Mouse (Mus musculus): ENCODE measurements at regions not wholly inside any gene's neighbourhood (a gene's known extent, or its start where the extent isn't known, plus 50 kb on each side); places are given as distances from the start of the nearest gene placed in this dataset.
A peak's percentile ranks its signal among the peaks of the same experiment; 100 is the strongest.
"Not testable (repeated sequence)": the region's sequence is repeated elsewhere in the genome, so short reads cannot be mapped to it uniquely, and the experiment has no call there.

DNA sequence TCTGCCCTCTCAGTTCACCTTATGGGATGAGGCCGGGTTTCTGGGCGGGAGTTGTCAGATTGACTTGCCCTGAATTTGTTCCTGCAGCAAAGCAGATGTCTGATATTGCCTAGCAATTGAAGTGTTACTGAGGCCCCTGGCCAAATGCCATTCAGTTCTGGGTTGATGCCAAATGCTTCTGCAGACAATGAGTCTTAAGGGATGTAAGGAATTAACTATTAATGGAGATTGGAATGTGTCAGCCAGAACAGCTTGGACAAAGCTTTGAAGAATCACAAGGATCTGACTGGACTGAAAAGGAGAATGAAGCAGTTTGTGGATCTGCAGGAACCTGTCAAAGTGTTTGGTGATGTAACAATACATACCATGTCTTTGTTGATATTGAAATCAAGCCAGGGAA lies 140.7 kb upstream of the Cldn34b3 start:
- peak; percentile 34 for DNase-seq (ENCODE audit: low spot score)
- WGBS = 20% methylated on average over 2 of the region's 2 CpGs
- no peaks in the 10 kb centered on the region for H3K4me1 ChIP-seq (ENCODE audit: insufficient read depth, low read depth, low read length)
- ATAC-seq = peak; percentile 28
- no peaks in the 10 kb centered on the region for H3K27me3 ChIP-seq (replicated peaks; ENCODE audit: insufficient read depth, low read length)
- H3K4me3 ChIP-seq (ENCODE audit: low read depth, low read length) = no peak overlapping the region
- no peaks in the 10 kb centered on the region for H3K36me3 ChIP-seq (ENCODE audit: insufficient read depth, low read length)
- H3K4me2 ChIP-seq (replicated peaks; ENCODE audit: low read depth, low read length) = no peak overlapping the region
- H3K9ac ChIP-seq (replicated peaks; ENCODE audit: low read depth) = no peak overlapping the region
- TF ChIP-seq EP300 (IDR thresholded peaks at IDR 0.05) (0 out of 2 replicates have a peak, but pooled peaks have one; percentile 30), CTCF (IDR thresholded peaks at IDR 0.05) (no peak)
- no peaks in the 10 kb centered on the region for H3K9me3 ChIP-seq (ENCODE audit: low read length)
- H3K27ac ChIP-seq (ENCODE audit: low read length) = no peak overlapping the region

DNA sequence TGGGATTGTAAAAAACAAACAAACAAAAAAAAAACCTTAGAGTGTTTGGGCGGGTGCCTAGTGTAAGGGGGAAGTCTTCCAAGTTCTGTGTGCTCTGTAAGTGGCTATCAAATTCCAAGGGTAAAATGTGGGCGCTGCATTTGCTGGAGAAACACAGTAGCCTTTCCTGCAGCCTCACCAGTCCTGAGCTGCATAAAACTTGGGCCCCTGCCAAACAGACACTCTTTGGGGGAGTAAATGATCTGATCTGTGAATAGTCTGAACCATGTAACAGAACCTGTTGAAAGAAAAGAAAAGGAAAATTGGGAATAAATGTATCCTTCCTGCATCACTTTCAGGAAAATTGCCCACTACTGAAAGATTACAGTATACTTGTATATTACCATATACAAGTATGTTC lies 126.4 kb upstream of the Cldn34b3 start:
- H3K9ac ChIP-seq (replicated peaks; ENCODE audit: low read depth) = no peak overlapping the region
- no peak for DNase-seq (ENCODE audit: low spot score)
- no peak overlapping the region for H3K4me3 ChIP-seq (ENCODE audit: low read depth, low read length)
- H3K27me3 ChIP-seq (replicated peaks; ENCODE audit: insufficient read depth, low read length) = no peaks in the 10 kb centered on the region
- no peak overlapping the region for H3K27ac ChIP-seq (ENCODE audit: low read length)
- no peak overlapping the region for H3K4me2 ChIP-seq (replicated peaks; ENCODE audit: low read depth, low read length)
- no peaks in the 10 kb centered on the region for H3K4me1 ChIP-seq (ENCODE audit: insufficient read depth, low read depth, low read length)
- ATAC-seq = no peak
- H3K9me3 ChIP-seq (ENCODE audit: low read length) = no peaks in the 10 kb centered on the region
- no peaks in the 10 kb centered on the region for H3K36me3 ChIP-seq (ENCODE audit: insufficient read depth, low read length)
- 18% methylated on average over 2 of the region's 2 CpGs for WGBS
- TF ChIP-seq EP300 (IDR thresholded peaks at IDR 0.05) (no peak), CTCF (IDR thresholded peaks at IDR 0.05) (no peak)

DNA sequence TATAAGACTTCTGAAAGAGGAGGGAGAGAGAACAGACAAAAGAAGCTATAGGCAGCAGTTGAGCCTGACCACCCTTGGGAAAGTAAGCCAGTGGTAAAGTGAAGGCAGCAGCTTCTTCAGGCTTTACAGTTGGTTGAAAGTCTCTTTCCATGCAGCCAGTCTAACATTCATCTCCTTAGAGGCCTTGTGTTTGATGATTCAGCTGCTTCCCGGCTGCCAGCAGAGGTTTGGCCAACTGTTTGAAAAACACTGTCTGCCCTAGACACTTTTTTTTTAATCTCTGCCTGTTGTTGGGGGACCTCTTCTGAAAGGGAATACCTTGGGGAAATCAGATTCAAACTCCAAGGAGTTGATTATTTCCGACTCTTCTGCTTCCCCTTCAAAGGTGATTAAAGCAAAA lies 123.1 kb upstream of the Cldn34b3 start:
- TF ChIP-seq EP300 (IDR thresholded peaks at IDR 0.05) = no peak
- no peak for TF ChIP-seq CTCF (IDR thresholded peaks at IDR 0.05)

DNA sequence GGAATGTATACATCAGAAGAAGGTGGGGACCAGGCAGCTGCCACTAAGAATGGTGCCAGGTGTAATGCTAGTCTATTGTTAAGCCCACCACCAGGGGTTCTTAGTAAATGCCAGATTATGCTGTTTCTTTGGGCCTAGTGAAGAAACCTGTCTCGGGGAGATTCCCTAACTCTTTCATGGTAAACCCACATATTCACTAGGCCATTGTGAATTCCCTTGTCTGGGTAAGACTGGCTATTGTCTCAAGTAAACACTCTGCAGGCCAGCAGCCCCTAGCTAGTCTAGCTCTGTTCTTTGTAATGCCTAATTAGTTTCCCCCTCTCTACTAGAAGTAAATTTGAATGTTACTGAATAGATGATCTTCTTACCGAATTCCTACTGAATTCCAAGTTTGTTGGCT lies 89.3 kb upstream of the Cldn34b3 start:
- not testable (repeated sequence) for H3K27ac ChIP-seq (ENCODE audit: low read length); DNase-seq (ENCODE audit: low spot score); H3K27me3 ChIP-seq (replicated peaks; ENCODE audit: insufficient read depth, low read length); H3K9me3 ChIP-seq (ENCODE audit: low read length); H3K9ac ChIP-seq (replicated peaks; ENCODE audit: low read depth); ATAC-seq; H3K36me3 ChIP-seq (ENCODE audit: insufficient read depth, low read length); H3K4me1 ChIP-seq (ENCODE audit: insufficient read depth, low read depth, low read length); H3K4me2 ChIP-seq (replicated peaks; ENCODE audit: low read depth, low read length); H3K4me3 ChIP-seq (ENCODE audit: low read depth, low read length)
- 82% methylated on average over 2 of the region's 2 CpGs for WGBS

More for the DNA sequence above, 123.1 kb upstream of the Cldn34b3 start:
- Histone ChIP-seq H3K4me2 (replicated peaks; ENCODE audit: low read depth, low read length) (no peak overlapping the region), H3K9me3 (ENCODE audit: low read length) (no peaks in the 10 kb centered on the region), H3K27me3 (replicated peaks; ENCODE audit: insufficient read depth, low read length) (no peaks in the 10 kb centered on the region), H3K36me3 (ENCODE audit: insufficient read depth, low read length) (no peaks in the 10 kb centered on the region), H3K9ac (replicated peaks; ENCODE audit: low read depth) (no peak overlapping the region), H3K27ac (ENCODE audit: low read length) (no peak overlapping the region), H3K4me1 (ENCODE audit: insufficient read depth, low read depth, low read length) (no peaks in the 10 kb centered on the region), H3K4me3 (ENCODE audit: low read depth, low read length) (no peak overlapping the region)
- no peak for ATAC-seq
- WGBS = 49% methylated on average over 2 of the region's 2 CpGs
- DNase-seq (ENCODE audit: low spot score) = no peak

DNA sequence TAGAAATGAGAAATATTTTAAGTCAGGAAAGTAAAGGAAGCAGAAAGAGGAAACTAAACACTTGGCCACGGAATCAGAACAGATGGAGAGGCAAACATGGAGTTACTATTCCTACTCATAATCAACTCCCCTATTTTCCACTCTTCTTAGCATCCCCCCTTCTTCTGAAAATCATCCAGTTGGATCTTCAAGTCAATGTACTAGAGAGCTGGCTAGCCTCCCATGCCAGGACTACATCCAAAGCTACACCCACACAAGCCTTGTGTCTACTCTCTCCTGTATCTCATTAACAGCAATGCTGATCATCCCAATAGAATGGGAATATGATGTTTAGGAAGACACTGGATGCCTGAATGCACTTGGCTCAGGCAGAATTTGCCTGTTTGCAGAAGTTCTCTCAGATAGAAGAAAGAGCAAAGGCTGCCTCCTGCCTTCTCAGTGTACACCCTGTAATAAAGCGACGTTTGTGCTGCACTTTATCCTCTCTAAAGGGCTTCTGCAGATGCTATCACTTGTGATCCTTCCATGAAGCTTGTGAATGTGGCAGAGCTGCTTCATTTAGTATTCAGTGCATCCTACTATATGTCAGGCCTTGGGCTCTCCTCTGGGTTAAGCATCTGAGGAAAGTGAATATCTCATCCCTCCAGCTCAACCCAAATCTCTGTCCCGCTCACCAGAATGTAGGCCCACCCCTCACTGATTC lies 82.5 kb upstream of the Cldn34b3 start:
- Histone ChIP-seq H3K4me1 (ENCODE audit: insufficient read depth, low read depth, low read length) (no peaks in the 10 kb centered on the region), H3K9me3 (ENCODE audit: low read length) (no peaks in the 10 kb centered on the region), H3K9ac (replicated peaks; ENCODE audit: low read depth) (no peak overlapping the region), H3K4me3 (ENCODE audit: low read depth, low read length) (no peak overlapping the region), H3K27me3 (replicated peaks; ENCODE audit: insufficient read depth, low read length) (no peaks in the 10 kb centered on the region), H3K27ac (ENCODE audit: low read length) (no peak overlapping the region), H3K36me3 (ENCODE audit: insufficient read depth, low read length) (no peaks in the 10 kb centered on the region), H3K4me2 (replicated peaks; ENCODE audit: low read depth, low read length) (no peak overlapping the region)
- 84% methylated on average over 4 of the region's 4 CpGs for WGBS
- no peak for ATAC-seq
- TF ChIP-seq CTCF (IDR thresholded peaks at IDR 0.05) = no peak
- DNase-seq (ENCODE audit: low spot score) = no peak

DNA sequence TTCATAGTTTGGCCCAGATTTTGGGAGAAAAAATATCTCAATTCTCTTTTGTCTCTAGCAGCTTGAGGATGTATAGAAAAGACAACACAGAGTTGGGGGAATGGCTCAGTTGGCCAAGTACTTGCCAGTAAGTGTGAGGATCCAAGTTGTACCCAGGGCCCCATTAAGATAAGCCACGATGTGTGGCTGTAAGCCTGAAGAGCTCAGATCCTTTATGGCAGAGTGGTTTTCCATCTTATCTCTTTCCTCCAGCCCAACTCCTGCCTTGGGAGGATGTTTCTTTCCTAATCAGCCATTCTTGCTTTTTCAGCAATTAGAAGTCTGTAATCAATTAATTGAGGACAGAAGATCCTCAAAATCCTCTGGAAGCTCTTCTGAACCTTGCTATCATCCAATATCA lies 63.5 kb upstream of the Cldn34b3 start:
- no peak overlapping the region for H3K9ac ChIP-seq (replicated peaks; ENCODE audit: low read depth)
- 33% methylated on average over 1 of the region's 1 CpGs for WGBS
- ATAC-seq (no peak), DNase-seq (ENCODE audit: low spot score) (no peak)
- H3K4me2 ChIP-seq (replicated peaks; ENCODE audit: low read depth, low read length) = no peak overlapping the region
- TF ChIP-seq EP300 (IDR thresholded peaks at IDR 0.05) (no peak), CTCF (IDR thresholded peaks at IDR 0.05) (no peak)
- H3K27ac ChIP-seq (ENCODE audit: low read length) = no peak overlapping the region
- H3K9me3 ChIP-seq (ENCODE audit: low read length) = no peaks in the 10 kb centered on the region
- H3K4me1 ChIP-seq (ENCODE audit: insufficient read depth, low read depth, low read length) = no peaks in the 10 kb centered on the region
- no peak overlapping the region for H3K4me3 ChIP-seq (ENCODE audit: low read depth, low read length)
- no peaks in the 10 kb centered on the region for H3K36me3 ChIP-seq (ENCODE audit: insufficient read depth, low read length)
- H3K27me3 ChIP-seq (replicated peaks; ENCODE audit: insufficient read depth, low read length) = no peaks in the 10 kb centered on the region

DNA sequence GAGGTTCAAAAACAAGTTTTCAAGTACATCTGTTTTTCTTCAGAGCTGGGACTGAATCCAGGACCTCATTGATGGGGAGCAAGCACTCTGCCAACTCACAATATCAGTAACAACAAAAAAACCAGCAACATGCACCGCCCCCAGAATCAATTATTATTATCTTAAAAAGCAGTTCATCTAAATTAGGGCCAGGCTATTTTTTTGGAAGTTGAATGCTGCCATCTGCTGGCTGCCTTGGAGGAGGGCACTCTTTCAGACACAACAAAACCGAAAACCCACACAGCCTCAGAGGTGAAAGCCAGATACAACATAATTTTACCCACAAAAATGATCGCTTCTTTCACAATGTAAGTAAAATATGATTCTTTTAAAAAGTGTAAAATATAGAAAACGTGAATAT lies 62.7 kb upstream of the Cldn34b3 start:
- peak; percentile 67 for TF ChIP-seq CTCF (IDR thresholded peaks at IDR 0.05)
- no peak for TF ChIP-seq EP300 (IDR thresholded peaks at IDR 0.05)
- Histone ChIP-seq H3K27me3 (replicated peaks; ENCODE audit: insufficient read depth, low read length) (no peaks in the 10 kb centered on the region), H3K27ac (ENCODE audit: low read length) (no peak overlapping the region), H3K4me3 (ENCODE audit: low read depth, low read length) (no peak overlapping the region), H3K4me2 (replicated peaks; ENCODE audit: low read depth, low read length) (no peak overlapping the region), H3K4me1 (ENCODE audit: insufficient read depth, low read depth, low read length) (no peaks in the 10 kb centered on the region), H3K9ac (replicated peaks; ENCODE audit: low read depth) (no peak overlapping the region), H3K36me3 (ENCODE audit: insufficient read depth, low read length) (no peaks in the 10 kb centered on the region), H3K9me3 (ENCODE audit: low read length) (no peaks in the 10 kb centered on the region)
- 19% methylated on average over 4 of the region's 4 CpGs for WGBS
- ATAC-seq = no peak
- peak; percentile 41 for DNase-seq (ENCODE audit: low spot score)
